Mouse (Mus musculus): Measurements from ENCODE around the gene Ralgps2. TPM values are rescaled to one million over a fixed set of nuclear protein-coding genes. Genes with fewer than 3 reads are reported as not detected.
A peak's percentile ranks its signal among the peaks of the same experiment; 100 is the strongest.

Ralgps2 gene
- total RNA-seq, 2 experiments from 2014 or later, result 24.8 to 25.5 TPM

- DNase-seq, result no peak
These were observed 170.3 kb downstream of the Ralgps2 start for GRCm38 (mm10) chr1:156769163-156769562.

DNA sequence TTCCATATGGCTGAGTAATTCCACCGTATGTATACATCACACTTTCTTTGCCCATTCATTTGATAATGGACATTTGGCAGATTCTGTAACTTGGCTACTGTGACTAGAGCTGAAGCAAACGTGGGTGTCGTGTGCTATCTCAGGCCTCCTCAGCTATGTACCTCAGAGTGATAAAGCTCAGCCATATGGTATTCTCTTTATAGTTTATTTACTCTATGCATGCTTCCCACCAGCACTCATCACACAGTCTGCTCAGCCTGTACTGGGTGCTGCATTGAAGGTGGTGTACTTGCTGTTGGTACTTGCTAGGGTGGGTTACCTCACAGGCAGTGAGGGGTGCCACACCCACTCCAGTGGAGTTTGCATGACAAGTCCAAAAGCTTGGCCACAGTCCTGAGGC is 174.1 kb downstream of the Ralgps2 start:
- no peak for DNase-seq

DNA sequence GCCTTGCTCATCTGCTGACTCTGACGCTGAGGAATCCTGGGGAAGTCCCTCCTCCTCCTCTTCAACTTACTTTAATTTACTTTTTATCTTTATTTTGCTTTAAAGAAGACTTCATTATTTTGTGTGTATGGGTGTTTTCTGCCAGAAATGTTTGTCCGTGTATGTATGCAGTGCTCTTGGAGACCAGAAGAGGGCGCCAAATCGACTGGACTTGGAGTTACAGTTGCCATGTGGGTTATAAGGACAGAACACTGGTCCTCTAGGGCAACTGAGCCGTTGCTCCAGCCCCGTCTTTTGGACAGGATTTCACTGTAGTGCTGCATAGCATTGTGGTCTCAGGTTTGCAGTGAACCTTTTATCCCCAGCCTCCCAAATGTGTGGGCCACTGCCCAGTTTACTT is 174.8 kb downstream of the Ralgps2 start:
- DNase-seq, result no peak

DNA sequence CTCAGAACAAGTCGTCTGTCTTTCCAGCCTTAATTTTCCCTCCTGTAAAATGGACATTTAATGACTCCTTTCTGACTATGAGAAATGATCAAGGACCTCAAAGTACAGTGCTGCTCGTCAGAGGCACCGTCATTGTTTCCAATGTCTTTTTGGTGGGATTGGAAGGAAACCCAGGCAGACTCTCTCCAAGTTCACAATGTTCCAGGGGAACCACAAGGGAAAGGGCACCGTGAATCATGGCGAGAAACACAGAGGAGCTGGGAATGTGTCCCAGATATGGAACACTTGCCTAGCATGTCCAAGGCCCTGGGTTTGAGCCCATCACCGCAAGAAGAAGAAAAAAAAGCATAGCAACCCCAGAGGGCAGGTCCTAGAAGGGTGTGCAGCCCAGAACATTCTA is 176.1 kb downstream of the Ralgps2 start:
- DNase-seq, result no peak

DNA sequence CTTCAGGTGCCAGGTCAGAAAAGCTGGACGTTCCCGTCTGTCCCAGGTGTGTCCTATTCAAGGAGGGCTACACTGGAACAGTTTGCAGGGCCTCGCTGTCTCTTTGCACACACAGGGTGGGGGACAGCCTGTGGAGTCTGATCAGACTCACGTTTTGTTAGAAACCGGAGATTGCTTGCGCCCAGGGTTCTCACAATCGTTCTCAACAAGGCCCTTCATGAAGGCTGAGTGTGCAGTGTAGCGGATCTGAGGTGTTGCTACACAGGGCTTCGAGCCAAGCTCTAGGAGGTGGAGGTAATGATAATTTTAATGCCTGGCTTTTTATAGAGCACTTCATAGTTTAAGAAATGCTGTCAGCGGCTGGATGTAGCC is 178.0 kb downstream of the Ralgps2 start:
- no peak for DNase-seq

DNA sequence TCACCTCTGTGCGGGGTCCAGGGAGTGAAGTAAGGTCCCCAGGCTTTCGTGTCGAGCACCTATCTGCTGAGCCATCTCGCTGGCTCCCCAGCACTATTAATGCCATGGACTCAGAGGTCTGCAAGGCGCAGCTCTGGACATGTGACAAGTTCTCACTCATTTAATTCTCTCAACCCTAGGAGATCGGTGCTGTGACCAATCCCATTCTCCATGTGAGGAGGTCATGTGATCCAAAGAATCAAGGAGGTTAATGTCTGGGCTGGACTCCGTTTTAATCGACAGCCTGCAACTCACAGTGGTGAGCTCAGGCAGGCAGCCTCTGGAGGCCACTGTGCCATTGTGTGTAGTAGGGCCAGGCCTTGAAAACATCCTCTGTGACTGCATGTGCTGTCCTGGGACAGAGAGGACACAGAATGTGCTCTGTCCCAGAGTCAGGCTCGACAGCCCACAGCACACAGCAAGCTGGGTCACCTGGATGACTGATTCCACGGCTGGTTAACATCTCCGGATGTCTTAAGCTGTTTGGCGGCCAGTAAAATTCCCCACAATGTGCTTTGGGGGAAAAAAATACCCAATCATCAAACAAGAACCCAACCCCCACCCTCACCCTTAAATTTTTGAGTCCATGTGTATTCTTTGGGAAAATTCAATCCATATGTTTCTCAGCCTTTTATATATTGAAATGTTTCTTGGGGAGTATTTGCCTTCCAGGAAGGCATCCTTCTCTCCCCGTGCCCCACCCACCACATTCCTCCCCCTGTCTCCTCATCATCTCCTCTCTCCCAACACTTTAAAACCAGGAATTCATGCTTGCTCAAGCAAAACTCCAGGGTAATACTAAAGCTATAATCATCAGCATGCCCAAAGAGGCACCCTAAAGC is 178.6 kb downstream of the Ralgps2 start:
- no peak for DNase-seq

DNA sequence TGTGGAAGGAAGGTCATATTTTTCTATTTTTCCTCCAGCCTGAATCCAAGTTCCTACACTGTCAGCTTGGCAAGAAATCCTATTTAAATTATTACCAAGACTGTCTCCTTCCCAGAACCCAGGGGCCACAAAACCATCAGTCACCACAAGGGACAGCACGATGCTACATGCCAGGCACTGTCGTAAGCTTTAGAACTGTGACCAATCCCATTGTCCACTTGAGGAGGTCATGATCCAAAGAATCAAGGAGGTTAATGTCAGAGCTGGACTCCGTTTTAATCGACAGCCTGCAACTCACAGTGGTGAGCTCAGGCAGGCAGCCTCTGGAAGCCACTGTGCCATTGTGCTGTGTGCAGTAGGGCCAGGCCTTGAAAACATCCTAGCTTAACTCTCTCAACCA is 181.1 kb downstream of the Ralgps2 start:
- no peak for DNase-seq

DNA sequence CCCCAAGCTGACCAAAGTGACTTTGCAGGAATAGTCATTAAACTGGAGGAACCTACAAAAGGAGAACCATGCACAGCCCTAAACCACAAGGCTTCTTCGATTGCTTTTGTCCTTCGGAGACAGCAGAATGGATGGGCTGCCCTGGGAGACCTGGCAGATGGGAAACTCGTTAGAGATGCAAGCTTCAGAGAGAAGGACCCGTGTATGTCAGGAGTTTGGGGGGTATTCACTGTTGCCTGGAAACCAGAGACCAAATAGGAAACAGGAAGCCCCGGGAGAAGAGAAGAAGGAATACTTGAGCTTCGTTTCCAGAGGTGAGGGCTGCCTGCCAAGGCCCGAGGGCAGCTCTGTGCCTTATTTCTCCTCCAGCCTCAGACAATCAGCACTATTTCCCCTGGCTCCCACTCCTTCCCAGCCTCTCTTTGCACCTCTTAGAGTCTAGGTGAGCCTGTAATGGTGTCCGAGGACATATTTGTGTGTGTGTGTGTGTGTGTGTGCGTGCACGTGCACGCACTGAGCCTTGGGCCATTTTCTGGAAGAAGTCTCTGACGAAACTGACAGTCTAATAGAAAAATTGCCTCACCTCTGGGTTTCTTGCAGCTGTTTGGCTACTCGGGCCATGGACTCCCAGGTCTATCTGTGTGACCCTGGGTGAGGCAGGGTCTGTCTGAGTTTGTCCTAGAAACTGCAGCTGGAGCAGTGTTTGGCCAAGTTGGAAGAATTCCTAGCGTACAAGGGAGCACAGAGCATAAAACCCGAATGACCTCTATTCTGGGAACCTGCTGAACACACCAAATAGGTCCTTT is 184.6 kb downstream of the Ralgps2 start:
- DNase-seq, result peak; percentile 22

Other genes with a start within 250 kb of the Ralgps2 start
- gene Fam20b, start 220.5 kb downstream of the Ralgps2 start, total RNA-seq (2021), result 10 to 100 TPM; 37.5 to 42.8 TPM
- gene Angptl1, start 101.1 kb downstream of the Ralgps2 start, total RNA-seq (2021), result 10 to 100 TPM in 1 of 2 experiments, 1 to 10 TPM in 1; 9.5 to 10.2 TPM
- not detected for gene Tex35, start 169.1 kb upstream of the Ralgps2 start, total RNA-seq (2021)

Measured in adrenal gland, postnatal 10 days (tissue).